In genomic region chr8:45507634-45508321, GRCm38 (mm10) we compare ENCODE assay signal across 8 mouse cellular contexts. TPM values are rescaled to one million over a fixed set of nuclear protein-coding genes. Genes with fewer than 3 reads are reported as not detected.
DNase-seq lines count a peak whose midpoint lies in the region; ATAC-seq and TF ChIP-seq lines count a peak whose summit lies in the region.

TSS of gene Sorbs2 (plus strand) at chr8:45507788.

- peak within 1 kb of the TSS; percentile 78 for H3K4me2 ChIP-seq in hindbrain, embryonic 14.5 days (replicated peaks)
- H3K4me2 ChIP-seq in limb, embryonic 14.5 days (replicated peaks; ENCODE audit: low read depth, low read length, severe bottlenecking), result peak within 1 kb of the TSS; percentile 35

- TF ChIP-seq EP300 in heart, adult 2 months (IDR thresholded peaks at IDR 0.05; ENCODE audit: insufficient read depth, low read depth, low read length), result no peak

- no peaks in the 10 kb centered on the region for H3K79me2 ChIP-seq in heart, adult 2 months (replicated peaks; ENCODE audit: control insufficient read depth, insufficient read depth, low read length)

- TF ChIP-seq POLR2A in heart, adult 2 months (IDR thresholded peaks at IDR 0.05; ENCODE audit: insufficient read depth, low read depth, low read length), result no peak
- no peak for TF ChIP-seq POLR2A in limb, embryonic 14.5 days (IDR thresholded peaks at IDR 0.05; ENCODE audit: borderline replicate concordance, extremely low read depth, insufficient read depth, insufficient read length)

- TF ChIP-seq CTCF in heart, adult 2 months (IDR thresholded peaks at IDR 0.05), result no peak

- intact Hi-C loops in heart, adult 2 months (cut with DNase I), result no loop called here

- H3K9me3 ChIP-seq in hindbrain, embryonic 14.5 days (ENCODE audit: control insufficient read depth, low read length), result no peaks in the 10 kb centered on the region
- H3K9me3 ChIP-seq in limb, embryonic 14.5 days (ENCODE audit: control insufficient read depth, low read length), result no peaks in the 10 kb centered on the region

- H3K4me1 ChIP-seq in heart, adult 2 months (ENCODE audit: control insufficient read depth, insufficient read depth, low read length), result no peaks in the 10 kb centered on the region
- peaks cover 11% of the 10 kb centered on the region for H3K4me1 ChIP-seq in hindbrain, embryonic 14.5 days (replicated peaks; ENCODE audit: control insufficient read depth, insufficient read depth, low read length)
- no peaks in the 10 kb centered on the region for H3K4me1 ChIP-seq in limb, embryonic 14.5 days (ENCODE audit: control insufficient read depth, insufficient read depth, low read length)

- no peak for DNase-seq in heart, adult 2 months
- no peak for DNase-seq in heart, adult 11 months
- peak; percentile 10 to 20 for DNase-seq in cerebellum, postnatal 36 days
- peak; percentile 50 to 53 for DNase-seq in frontal cortex, postnatal 36 days (ENCODE audit: low spot score in 2 of 2)
- peak; percentile 77 for DNase-seq in hindbrain, embryonic 14.5 days (ENCODE audit: low spot score)
- DNase-seq in limb, embryonic 14.5 days (ENCODE audit: low spot score), result no peak
- DNase-seq in right cerebral cortex, postnatal 4 days, result peak; percentile 35

- peak; percentile 94 for ATAC-seq in hindbrain, embryonic 14.5 days (ENCODE audit: low FRiP score)
- ATAC-seq in limb, embryonic 14.5 days (ENCODE audit: low FRiP score, low read depth), result no peak
- no peak for ATAC-seq in activated CD4-positive, CD25-positive, alpha-beta regulatory T cell, adult 4 months

- H3K36me3 ChIP-seq in heart, adult 2 months (ENCODE audit: control insufficient read depth, insufficient read depth, low read length), result no peaks in the 10 kb centered on the region
- no peaks in the 10 kb centered on the region for H3K36me3 ChIP-seq in hindbrain, embryonic 14.5 days (replicated peaks; ENCODE audit: control insufficient read depth, insufficient read depth)
- no peaks in the 10 kb centered on the region for H3K36me3 ChIP-seq in limb, embryonic 14.5 days (ENCODE audit: control insufficient read depth, insufficient read depth, low read length)

- H3K27ac ChIP-seq in heart, adult 2 months, result no peak within 1 kb of the TSS
- H3K27ac ChIP-seq in hindbrain, embryonic 14.5 days, result peak within 1 kb of the TSS; percentile 95
- H3K27ac ChIP-seq in limb, embryonic 14.5 days (replicated peaks; ENCODE audit: low read depth, low read length), result 0 out of 2 replicates have a peak within 1 kb of the TSS, but pooled peaks have one; percentile 22

- no peak within 1 kb of the TSS for H3K9ac ChIP-seq in heart, adult 2 months (ENCODE audit: low read depth, low read length)
- H3K9ac ChIP-seq in hindbrain, embryonic 14.5 days, result peak within 1 kb of the TSS; percentile 85
- peak within 1 kb of the TSS; percentile 32 for H3K9ac ChIP-seq in limb, embryonic 14.5 days (ENCODE audit: low read depth, low read length, severe bottlenecking)

- 29% methylated on average over 16 of the region's 16 CpGs for WGBS in heart, adult 2 months
- 2% methylated on average over 16 of the region's 16 CpGs for WGBS in hindbrain, embryonic 14.5 days
- WGBS in limb, embryonic 14.5 days, result 15% methylated on average over 16 of the region's 16 CpGs

- H3K27me3 ChIP-seq in heart, adult 2 months (ENCODE audit: control insufficient read depth, insufficient read depth, low read length), result no peaks in the 10 kb centered on the region
- no peaks in the 10 kb centered on the region for H3K27me3 ChIP-seq in hindbrain, embryonic 14.5 days (ENCODE audit: control insufficient read depth, insufficient read depth, low read length)
- no peaks in the 10 kb centered on the region for H3K27me3 ChIP-seq in limb, embryonic 14.5 days (ENCODE audit: control insufficient read depth, insufficient read depth, low read length)

- H3K4me3 ChIP-seq in heart, adult 2 months, result no peak within 1 kb of the TSS
- peak within 1 kb of the TSS; percentile 47 for H3K4me3 ChIP-seq in hindbrain, embryonic 14.5 days (replicated peaks; ENCODE audit: low read length)
- peak within 1 kb of the TSS; percentile 26 for H3K4me3 ChIP-seq in limb, embryonic 14.5 days (replicated peaks; ENCODE audit: low read length)

RNA-seq across cellular contexts. Expression of gene Sorbs2, which starts in this region (rescaled TPM):
- total RNA-seq in heart, adult 2 months (2021), result 100 to 1,000 TPM; 506 to 581 TPM
- 233 and 319 TPM in 2 replicates for polyA plus RNA-seq in heart, adult 2 months (2012; rRNA removed)
- 65.0 and 69.1 TPM in 2 replicates for polyA plus RNA-seq in hindbrain, embryonic 14.5 days (2014; fragmentation: Nextera tagmentation; extraction: Ambion mirVana)
- polyA plus RNA-seq in limb, embryonic 14.5 days (2012; rRNA removed), result 52.7 and 63.3 TPM in 2 replicates
- 54.1 and 60.6 TPM in 2 replicates for polyA plus RNA-seq in limb, embryonic 14.5 days (2014; fragmentation: Nextera tagmentation; extraction: Ambion mirVana)
- polyA plus RNA-seq in activated CD4-positive, CD25-positive, alpha-beta regulatory T cell, adult 4 months (2017; shearing (Covaris generic)), result under 1 TPM; 0.11 to 0.32 TPM

Comparison
In these comparisons a context has a peak if more than half of its experiments do, and no peak if none do; other contexts are left out.
1. RNA of gene Sorbs2 (polyA plus RNA-seq): 233 to 319 TPM in heart, adult 2 months, 65.0 to 69.1 TPM in hindbrain, embryonic 14.5 days and 52.7 to 63.3 TPM in limb, embryonic 14.5 days; 0.11 to 0.32 TPM in activated CD4-positive, CD25-positive, alpha-beta regulatory T cell, adult 4 months; every median in the first group is over 10 times any median in the second.
2. DNase-seq: peak in cerebellum, postnatal 36 days (2 of 2), frontal cortex, postnatal 36 days (2 of 2), hindbrain, embryonic 14.5 days (single experiment) and right cerebral cortex, postnatal 4 days (single experiment); none in heart, adult 2 months (0 of 2), heart, adult 11 months (single experiment) and limb, embryonic 14.5 days (single experiment).